Mouse (Mus musculus): Measurements from ENCODE around the gene Foxj1. TPM values are rescaled to one million over a fixed set of nuclear protein-coding genes. Genes with fewer than 3 reads are reported as not detected.

Gene Foxj1
- total RNA-seq, 2 experiments from 2014 or later: 0.26 TPM; not detected in 1

GRCm38 (mm10) chr11:116347955-116348354 lies 12.8 kb upstream of the Foxj1 start:
- ATAC-seq (replicated peaks; ENCODE audit: low FRiP score, low TSS enrichment, poor library complexity, severe bottlenecking): no peak

GRCm38 (mm10) chr11:116347012-116347411 lies 11.8 kb upstream of the Foxj1 start:
- no peak for ATAC-seq (replicated peaks; ENCODE audit: low FRiP score, low TSS enrichment, poor library complexity, severe bottlenecking)

- no peak for ATAC-seq (replicated peaks; ENCODE audit: low FRiP score, low TSS enrichment, poor library complexity, severe bottlenecking)
Observed at GRCm38 (mm10) chr11:116342069-116342791, 7.0 kb upstream of the Foxj1 start.

GRCm38 (mm10) chr11:116337531-116337930 lies 2.3 kb upstream of the Foxj1 start:
- ATAC-seq (replicated peaks; ENCODE audit: low FRiP score, low TSS enrichment, poor library complexity, severe bottlenecking): no peak

- no peak for ATAC-seq (replicated peaks; ENCODE audit: low FRiP score, low TSS enrichment, poor library complexity, severe bottlenecking)
Observed at GRCm38 (mm10) chr11:116337000-116337399, 1.8 kb upstream of the Foxj1 start.

GRCm38 (mm10) chr11:116336393-116336792 lies 1.2 kb upstream of the Foxj1 start:
- no peak for ATAC-seq (replicated peaks; ENCODE audit: low FRiP score, low TSS enrichment, poor library complexity, severe bottlenecking)

- ATAC-seq (replicated peaks; ENCODE audit: low FRiP score, low TSS enrichment, poor library complexity, severe bottlenecking): no peak
Observed at GRCm38 (mm10) chr11:116334417-116334782, 799 bp downstream of the Foxj1 start.

- ATAC-seq (replicated peaks; ENCODE audit: low FRiP score, low TSS enrichment, poor library complexity, severe bottlenecking): no peak
Observed at GRCm38 (mm10) chr11:116333526-116334416, 1.4 kb downstream of the Foxj1 start.

GRCm38 (mm10) chr11:116332983-116333270 lies 2.3 kb downstream of the Foxj1 start:
- ATAC-seq (replicated peaks; ENCODE audit: low FRiP score, low TSS enrichment, poor library complexity, severe bottlenecking): no peak

- no peak for ATAC-seq (replicated peaks; ENCODE audit: low FRiP score, low TSS enrichment, poor library complexity, severe bottlenecking)
Observed at GRCm38 (mm10) chr11:116332232-116332982, 2.8 kb downstream of the Foxj1 start.

GRCm38 (mm10) chr11:116330211-116330518 lies 5.0 kb downstream of the Foxj1 start:
- no peak for ATAC-seq (replicated peaks; ENCODE audit: low FRiP score, low TSS enrichment, poor library complexity, severe bottlenecking)

GRCm38 (mm10) chr11:116329314-116330210 lies 5.6 kb downstream of the Foxj1 start:
- no peak for ATAC-seq (replicated peaks; ENCODE audit: low FRiP score, low TSS enrichment, poor library complexity, severe bottlenecking)

GRCm38 (mm10) chr11:116326963-116327603 lies 8.1 kb downstream of the Foxj1 start:
- ATAC-seq (replicated peaks; ENCODE audit: low FRiP score, low TSS enrichment, poor library complexity, severe bottlenecking): no peak

- peak; percentile 83 for ATAC-seq (replicated peaks; ENCODE audit: low FRiP score, low TSS enrichment, poor library complexity, severe bottlenecking)
Observed at GRCm38 (mm10) chr11:116318719-116319659, 16.2 kb downstream of the Foxj1 start.

GRCm38 (mm10) chr11:116312359-116312758 lies 22.8 kb downstream of the Foxj1 start:
- no peak for ATAC-seq (replicated peaks; ENCODE audit: low FRiP score, low TSS enrichment, poor library complexity, severe bottlenecking)

GRCm38 (mm10) chr11:116311169-116311568 lies 24.0 kb downstream of the Foxj1 start:
- ATAC-seq (replicated peaks; ENCODE audit: low FRiP score, low TSS enrichment, poor library complexity, severe bottlenecking): no peak

- ATAC-seq (replicated peaks; ENCODE audit: low FRiP score, low TSS enrichment, poor library complexity, severe bottlenecking): peak; percentile 60
Observed at GRCm38 (mm10) chr11:116309601-116310000, 25.6 kb downstream of the Foxj1 start.
